Mouse (Mus musculus) lung, embryonic 14.5 days (tissue): ENCODE measurements around the gene Rps2. TPM values are rescaled to one million over a fixed set of nuclear protein-coding genes. Genes with fewer than 3 reads are reported as not detected.
"Not testable (repeated sequence)": the region's sequence is repeated elsewhere in the genome, so short reads cannot be mapped to it uniquely, and the experiment has no call there.

Source experiments
- ATAC-seq: fragments of 200-750 bp; cut with Nextera tagmentation; 2 replicates; pipeline ENCODE4 v1.8.0; 2017; ENCODE audit warnings: mild to moderate bottlenecking, moderate TSS enrichment, moderate library complexity; ENCODE audit not compliant: insufficient read depth
- DNase-seq: peaks from one replicate; pipeline ENCODE4 v3.0.0-alpha.2; 2015
- H3K27ac ChIP-seq: fragments of 300-500 bp; sonication (generic); 2 replicates; pipeline ENCODE4 v1.5.1; 2014; ENCODE audit warnings: low read depth, mild to moderate bottlenecking, moderate library complexity
- H3K27me3 ChIP-seq: fragments of 300-500 bp; sonication (generic); 2 replicates; pipeline ENCODE4 v1.6.1; 2014; ENCODE audit warnings: low read length, control low read depth; ENCODE audit not compliant: insufficient read depth
- H3K36me3 ChIP-seq: fragments of 300-500 bp; sonication (generic); 2 replicates; pipeline ENCODE4 v1.6.1; 2014; ENCODE audit warnings: control low read depth; ENCODE audit not compliant: insufficient read depth
- H3K4me1 ChIP-seq: fragments of 300-500 bp; sonication (generic); 2 replicates; pipeline ENCODE4 v1.6.1; 2014; ENCODE audit warnings: antibody characterized with exemption, control low read depth; ENCODE audit not compliant: insufficient read depth
- H3K4me2 ChIP-seq: fragments of 300-500 bp; sonication (generic); 2 replicates; pipeline ENCODE4 v1.6.1; 2014; ENCODE audit warnings: mild to moderate bottlenecking
- H3K4me3 ChIP-seq: fragments of 300-500 bp; sonication (generic); 2 replicates; pipeline ENCODE4 v1.5.1; 2014; ENCODE audit warnings: low read depth, low read length
- H3K9ac ChIP-seq: fragments of 300-500 bp; sonication (generic); 2 replicates; pipeline ENCODE4 v1.6.1; 2014
- H3K9me3 ChIP-seq: fragments of 300-500 bp; sonication (generic); 2 replicates; pipeline ENCODE4 v1.6.1; 2016; ENCODE audit warnings: low read depth, low read length, control low read depth
- CTCF ChIP-seq: IDR thresholded peaks from 2 replicates; pipeline ENCODE4 v1.5.1; 2016; ENCODE audit warnings: antibody characterized with exemption, low read depth
- WGBS: fragments of 180-500 bp; shearing (Covaris S2); extraction: QIAGEN DNeasy Blood & Tissue Kit; methylation state at CpG from one replicate; pipeline ENCODE4 v1.1.7; 2014; 5-methylcytosine and 5-hydroxymethylcytosine counted together
- polyA plus RNA-seq: library from polyadenylated mRNA; unstranded; fragments of >200 nt; fragmentation: Nextera tagmentation; extraction: Ambion mirVana; gene quantifications from 2 replicates; pipeline ENCODE4 v1.2.1, GENCODE M21; 2014

The Rps2 gene
- polyA plus RNA-seq, 1 experiment from 2014 or later, result 1,884 TPM

- H3K4me1 ChIP-seq, result 0 out of 2 replicates have a peak, but pooled peaks cover 9% of the 10 kb centered on the region
- peaks cover 47% of the 10 kb centered on the region for H3K36me3 ChIP-seq
- no peaks in the 10 kb centered on the region for H3K27me3 ChIP-seq
- no peaks in the 10 kb centered on the region for H3K9me3 ChIP-seq
- H3K9ac ChIP-seq, result peak overlapping the region; percentile 95
- H3K4me2 ChIP-seq, result peak overlapping the region; percentile 86
- peak overlapping the region; percentile 90 for H3K4me3 ChIP-seq
- WGBS, result 0% methylated on average over 61 of the region's 61 CpGs
- TF ChIP-seq CTCF, result no peak
- peak overlapping the region; percentile 91 for H3K27ac ChIP-seq
- DNase-seq (peak; percentile 99), ATAC-seq (peak; percentile 97)
Observed at GRCm38 (mm10) chr17:24719494-24720222, 1.7 kb downstream of the Rps2 start.

GRCm38 (mm10) chr17:24720616-24721015 is 2.7 kb downstream of the Rps2 start:
- ATAC-seq, H3K4me1 ChIP-seq, H3K27me3 ChIP-seq, H3K9me3 ChIP-seq: not testable (repeated sequence)
- WGBS, result under 1% methylated on average over 10 of the region's 11 CpGs
- Histone ChIP-seq H3K27ac (peak overlapping the region; percentile 50; the same call in 1 of the 2 replicates), H3K4me2 (peak overlapping the region; percentile 86), H3K36me3 (peaks cover 43% of the 10 kb centered on the region), H3K9ac (peak overlapping the region; percentile 87), H3K4me3 (peak overlapping the region; percentile 90)
- DNase-seq, result peak; percentile 15

- 39% methylated on average over 7 of the region's 7 CpGs for WGBS
- ATAC-seq, result not testable (repeated sequence)
Observed at GRCm38 (mm10) chr17:24721383-24721955, 3.6 kb downstream of the Rps2 start.

GRCm38 (mm10) chr17:24722220-24722924 is 4.5 kb downstream of the Rps2 start:
- ATAC-seq (no peak), DNase-seq (peak; percentile 17)
- Histone ChIP-seq H3K27me3 (no peaks in the 10 kb centered on the region), H3K9me3 (no peaks in the 10 kb centered on the region), H3K36me3 (peaks cover 29% of the 10 kb centered on the region), H3K9ac (peak overlapping the region; percentile 19; the same call in 1 of the 2 replicates), H3K4me2 (peak overlapping the region; percentile 86), H3K4me1 (0 out of 2 replicates have a peak, but pooled peaks cover 9% of the 10 kb centered on the region), H3K27ac (no peak overlapping the region), H3K4me3 (peak overlapping the region; percentile 90)
- 30% methylated on average over 13 of the region's 13 CpGs for WGBS
- TF ChIP-seq CTCF, result no peak

More at GRCm38 (mm10) chr17:24721383-24721955, 3.6 kb downstream of the Rps2 start:
- Histone ChIP-seq H3K4me3 (peak overlapping the region; percentile 90), H3K36me3 (peaks cover 34% of the 10 kb centered on the region), H3K4me2 (peak overlapping the region; percentile 86), H3K9ac (peak overlapping the region; percentile 87)
- not testable (repeated sequence) for H3K4me1 ChIP-seq, DNase-seq, H3K9me3 ChIP-seq, H3K27ac ChIP-seq, H3K27me3 ChIP-seq

- DNase-seq, result no peak
- peaks cover 28% of the 10 kb centered on the region for H3K36me3 ChIP-seq
- peak overlapping the region; percentile 86 for H3K4me2 ChIP-seq
- no peak for ATAC-seq
- no peaks in the 10 kb centered on the region for H3K27me3 ChIP-seq
- 0 out of 2 replicates have a peak, but pooled peaks cover 9% of the 10 kb centered on the region for H3K4me1 ChIP-seq
- peak overlapping the region; percentile 83 for H3K9ac ChIP-seq
- no peaks in the 10 kb centered on the region for H3K9me3 ChIP-seq
- TF ChIP-seq CTCF, result no peak
- H3K4me3 ChIP-seq, result peak overlapping the region; percentile 90
- under 1% methylated on average over 12 of the region's 12 CpGs for WGBS
- peak overlapping the region; percentile 71; the same call in 1 of the 2 replicates for H3K27ac ChIP-seq
Observed at GRCm38 (mm10) chr17:24723122-24723880, 5.4 kb downstream of the Rps2 start.

GRCm38 (mm10) chr17:24723881-24724180 is 5.9 kb downstream of the Rps2 start:
- Histone ChIP-seq H3K9ac (peak overlapping the region; percentile 83), H3K4me3 (peak overlapping the region; percentile 90), H3K27ac (peak overlapping the region; percentile 71; the same call in 1 of the 2 replicates), H3K4me1 (0 out of 2 replicates have a peak, but pooled peaks cover 5% of the 10 kb centered on the region), H3K4me2 (peak overlapping the region; percentile 86), H3K9me3 (no peaks in the 10 kb centered on the region), H3K27me3 (no peaks in the 10 kb centered on the region), H3K36me3 (peaks cover 23% of the 10 kb centered on the region)
- TF ChIP-seq CTCF, result no peak
- no peak for ATAC-seq
- DNase-seq, result peak; percentile 12
- under 1% methylated on average over 15 of the region's 15 CpGs for WGBS
